Mouse (Mus musculus): ENCODE measurements around the gene Serinc5.

DNA sequence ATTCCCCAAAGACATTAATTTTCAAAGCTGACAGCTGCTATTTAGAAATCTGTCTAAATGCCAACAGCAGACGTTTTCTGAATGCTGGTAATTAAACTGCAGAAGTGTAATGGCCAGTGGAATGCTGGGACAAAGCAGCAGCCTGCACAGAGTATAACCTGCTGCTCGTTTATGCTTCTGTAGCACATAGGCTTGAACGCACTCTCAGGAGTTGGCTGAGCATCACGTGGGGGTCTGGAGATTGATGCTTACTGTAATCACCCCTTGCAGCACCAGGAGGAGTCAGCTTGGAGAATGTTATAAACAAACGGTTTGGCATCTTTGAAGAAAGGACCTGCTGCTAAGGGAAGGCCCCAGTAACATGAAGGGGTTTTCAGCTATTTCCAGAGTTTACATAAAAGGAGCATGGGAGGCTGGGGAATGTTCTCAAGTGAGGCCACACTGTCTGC is 85.6 kb downstream of the Serinc5 start:
- TF ChIP-seq CTCF (IDR thresholded peaks at IDR 0.05; ENCODE audit: extremely low read depth, insufficient read depth, low read length) = no peak
- TF ChIP-seq POLR2A (IDR thresholded peaks at IDR 0.05; ENCODE audit: extremely low read depth, insufficient read depth, low read length) = no peak
